Mouse (Mus musculus): Measurements from ENCODE around the gene Fam3c. TPM values are rescaled to one million over a fixed set of nuclear protein-coding genes. Genes with fewer than 3 reads are reported as not detected.

Gene Fam3c
- polyA plus RNA-seq, 1 experiment from 2014 or later = 104 TPM

- WGBS = 94% methylated on average over 5 of the region's 5 CpGs
- H3K4me2 ChIP-seq (ENCODE audit: low read length) = no peak overlapping the region
- ATAC-seq = no peak
- H3K9ac ChIP-seq (ENCODE audit: low read depth, low read length) = no peak overlapping the region
- H3K36me3 ChIP-seq (ENCODE audit: control insufficient read depth, insufficient read depth, low read length) = no peaks in the 10 kb centered on the region
- no peak overlapping the region for H3K27ac ChIP-seq (ENCODE audit: low read depth, low read length)
- H3K9me3 ChIP-seq (ENCODE audit: control insufficient read depth, low read length) = no peaks in the 10 kb centered on the region
- no peaks in the 10 kb centered on the region for H3K4me1 ChIP-seq (ENCODE audit: control insufficient read depth, insufficient read depth, low read depth, low read length)
- no peak overlapping the region for H3K4me3 ChIP-seq (ENCODE audit: low read length)
- no peaks in the 10 kb centered on the region for H3K27me3 ChIP-seq (replicated peaks; ENCODE audit: control insufficient read depth, insufficient read depth, low read length)
Measured at GRCm38 (mm10) chr6:22385254-22385870, 29.3 kb upstream of the Fam3c start.

DNA sequence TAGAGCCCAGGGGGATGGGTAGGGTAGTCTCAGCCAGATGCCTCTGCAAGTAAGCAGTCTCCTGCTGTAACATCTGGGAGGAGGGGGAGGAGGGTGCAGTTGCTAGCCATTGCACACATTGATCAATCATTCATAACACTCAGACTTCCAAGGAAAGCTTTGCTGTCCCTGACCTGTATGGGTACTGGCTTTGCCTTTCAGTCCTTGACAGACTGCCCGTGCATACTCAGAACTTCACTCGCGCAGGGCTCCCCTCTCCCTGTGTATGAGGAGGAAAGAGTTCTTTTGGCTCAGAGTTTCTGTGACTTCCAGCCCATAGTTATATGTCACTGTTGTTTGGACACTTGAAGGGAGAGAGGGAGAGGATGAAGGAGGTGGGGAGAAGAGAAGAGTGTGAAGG lies 24.2 kb upstream of the Fam3c start:
- no peaks in the 10 kb centered on the region for H3K36me3 ChIP-seq (ENCODE audit: control insufficient read depth, insufficient read depth, low read length)
- WGBS = 94% methylated on average over 3 of the region's 3 CpGs
- no peaks in the 10 kb centered on the region for H3K4me1 ChIP-seq (ENCODE audit: control insufficient read depth, insufficient read depth, low read depth, low read length)
- no peak overlapping the region for H3K4me3 ChIP-seq (ENCODE audit: low read length)
- no peak overlapping the region for H3K9ac ChIP-seq (ENCODE audit: low read depth, low read length)
- H3K27me3 ChIP-seq (replicated peaks; ENCODE audit: control insufficient read depth, insufficient read depth, low read length) = no peaks in the 10 kb centered on the region
- no peak overlapping the region for H3K27ac ChIP-seq (ENCODE audit: low read depth, low read length)
- no peaks in the 10 kb centered on the region for H3K9me3 ChIP-seq (ENCODE audit: control insufficient read depth, low read length)
- no peak overlapping the region for H3K4me2 ChIP-seq (ENCODE audit: low read length)
- ATAC-seq = no peak

DNA sequence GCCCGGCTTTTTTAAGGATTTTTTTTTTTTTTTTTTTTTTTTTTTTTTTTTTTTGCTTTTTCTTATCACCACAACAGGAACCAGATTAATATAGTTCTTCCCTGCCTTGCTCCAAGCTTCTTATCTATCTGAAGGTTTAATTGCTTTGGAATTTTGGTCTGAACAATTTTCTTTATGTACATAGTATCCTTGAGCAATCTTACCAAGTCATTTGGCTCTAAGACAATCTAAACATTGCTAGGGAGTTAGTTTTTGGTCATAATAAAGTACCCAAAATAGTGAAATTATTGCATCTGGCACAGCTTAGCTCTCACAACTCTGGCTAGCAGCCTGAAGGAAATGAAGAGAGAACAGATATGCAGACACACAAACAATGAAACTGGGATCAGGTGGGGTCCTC lies 23.8 kb upstream of the Fam3c start:
- H3K9ac ChIP-seq (ENCODE audit: low read depth, low read length) = no peak overlapping the region
- WGBS = 100% methylated on average over 1 of the region's 1 CpGs
- H3K4me2 ChIP-seq (ENCODE audit: low read length) = no peak overlapping the region
- ATAC-seq = no peak
- no peak overlapping the region for H3K4me3 ChIP-seq (ENCODE audit: low read length)
- no peak overlapping the region for H3K27ac ChIP-seq (ENCODE audit: low read depth, low read length)
- H3K27me3 ChIP-seq (replicated peaks; ENCODE audit: control insufficient read depth, insufficient read depth, low read length) = no peaks in the 10 kb centered on the region
- no peaks in the 10 kb centered on the region for H3K4me1 ChIP-seq (ENCODE audit: control insufficient read depth, insufficient read depth, low read depth, low read length)
- H3K9me3 ChIP-seq (ENCODE audit: control insufficient read depth, low read length) = no peaks in the 10 kb centered on the region
- no peaks in the 10 kb centered on the region for H3K36me3 ChIP-seq (ENCODE audit: control insufficient read depth, insufficient read depth, low read length)

DNA sequence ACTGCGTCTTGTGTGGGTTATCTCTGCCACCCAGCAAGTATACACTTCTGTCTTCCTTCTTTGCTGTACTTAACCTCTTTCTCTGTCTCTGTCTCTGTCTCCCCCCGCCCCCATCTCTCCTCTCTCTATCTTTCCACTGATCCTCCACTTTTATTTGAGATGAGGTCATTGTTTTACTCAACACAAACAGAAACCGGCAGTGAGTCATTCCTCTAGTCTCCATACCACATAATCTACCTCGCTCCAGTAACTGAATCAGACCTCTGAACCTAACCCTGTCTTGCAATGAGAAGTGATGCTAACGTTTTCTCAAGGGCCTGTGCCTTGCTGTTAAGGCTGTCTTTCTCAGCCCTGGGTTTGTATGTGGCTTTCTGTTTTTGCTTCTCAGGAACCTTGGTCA lies 22.4 kb upstream of the Fam3c start:
- ATAC-seq = no peak
- Histone ChIP-seq H3K4me1 (ENCODE audit: control insufficient read depth, insufficient read depth, low read depth, low read length) (no peaks in the 10 kb centered on the region), H3K4me2 (ENCODE audit: low read length) (no peak overlapping the region), H3K9ac (ENCODE audit: low read depth, low read length) (no peak overlapping the region), H3K4me3 (ENCODE audit: low read length) (no peak overlapping the region), H3K27ac (ENCODE audit: low read depth, low read length) (no peak overlapping the region), H3K9me3 (ENCODE audit: control insufficient read depth, low read length) (no peaks in the 10 kb centered on the region), H3K27me3 (replicated peaks; ENCODE audit: control insufficient read depth, insufficient read depth, low read length) (no peaks in the 10 kb centered on the region), H3K36me3 (ENCODE audit: control insufficient read depth, insufficient read depth, low read length) (no peaks in the 10 kb centered on the region)
- 89% methylated on average over 5 of the region's 5 CpGs for WGBS

- H3K4me1 ChIP-seq (ENCODE audit: control insufficient read depth, insufficient read depth, low read depth, low read length) = no peaks in the 10 kb centered on the region
- WGBS = 85% methylated on average over 3 of the region's 3 CpGs
Measured at GRCm38 (mm10) chr6:22374791-22375190, 18.7 kb upstream of the Fam3c start.

DNA sequence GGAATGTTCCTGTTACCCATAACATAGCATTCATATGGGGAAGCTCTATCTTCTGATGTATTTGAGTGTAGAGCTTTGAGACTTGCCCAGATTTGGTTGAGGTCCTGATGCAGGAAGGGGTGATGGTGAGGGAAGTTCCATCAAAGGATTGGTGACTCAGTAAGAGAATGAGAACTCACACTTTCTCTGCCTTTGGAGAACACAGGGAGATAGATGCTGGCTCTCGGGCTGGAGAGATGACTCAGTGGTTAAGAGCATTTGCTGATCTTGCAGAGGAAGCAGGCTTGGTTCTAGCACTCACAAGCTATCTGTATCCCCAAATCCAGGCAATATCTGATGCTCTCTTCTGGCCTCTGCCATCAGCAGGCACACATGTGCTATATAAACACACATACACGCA lies 17.4 kb upstream of the Fam3c start:
- H3K4me2 ChIP-seq (ENCODE audit: low read length) = no peak overlapping the region
- H3K4me1 ChIP-seq (ENCODE audit: control insufficient read depth, insufficient read depth, low read depth, low read length) = no peaks in the 10 kb centered on the region
- H3K9me3 ChIP-seq (ENCODE audit: control insufficient read depth, low read length) = no peaks in the 10 kb centered on the region
- no peaks in the 10 kb centered on the region for H3K36me3 ChIP-seq (ENCODE audit: control insufficient read depth, insufficient read depth, low read length)
- WGBS = 89% methylated on average over 2 of the region's 2 CpGs
- no peak overlapping the region for H3K27ac ChIP-seq (ENCODE audit: low read depth, low read length)
- H3K9ac ChIP-seq (ENCODE audit: low read depth, low read length) = no peak overlapping the region
- no peak for ATAC-seq
- H3K27me3 ChIP-seq (replicated peaks; ENCODE audit: control insufficient read depth, insufficient read depth, low read length) = no peaks in the 10 kb centered on the region
- H3K4me3 ChIP-seq (ENCODE audit: low read length) = no peak overlapping the region

More at GRCm38 (mm10) chr6:22374791-22375190, 18.7 kb upstream of the Fam3c start:
- Histone ChIP-seq H3K27ac (ENCODE audit: low read depth, low read length) (no peak overlapping the region), H3K9ac (ENCODE audit: low read depth, low read length) (no peak overlapping the region), H3K4me2 (ENCODE audit: low read length) (no peak overlapping the region), H3K4me3 (ENCODE audit: low read length) (no peak overlapping the region), H3K36me3 (ENCODE audit: control insufficient read depth, insufficient read depth, low read length) (no peaks in the 10 kb centered on the region), H3K9me3 (ENCODE audit: control insufficient read depth, low read length) (no peaks in the 10 kb centered on the region), H3K27me3 (replicated peaks; ENCODE audit: control insufficient read depth, insufficient read depth, low read length) (no peaks in the 10 kb centered on the region)
- ATAC-seq = no peak

DNA sequence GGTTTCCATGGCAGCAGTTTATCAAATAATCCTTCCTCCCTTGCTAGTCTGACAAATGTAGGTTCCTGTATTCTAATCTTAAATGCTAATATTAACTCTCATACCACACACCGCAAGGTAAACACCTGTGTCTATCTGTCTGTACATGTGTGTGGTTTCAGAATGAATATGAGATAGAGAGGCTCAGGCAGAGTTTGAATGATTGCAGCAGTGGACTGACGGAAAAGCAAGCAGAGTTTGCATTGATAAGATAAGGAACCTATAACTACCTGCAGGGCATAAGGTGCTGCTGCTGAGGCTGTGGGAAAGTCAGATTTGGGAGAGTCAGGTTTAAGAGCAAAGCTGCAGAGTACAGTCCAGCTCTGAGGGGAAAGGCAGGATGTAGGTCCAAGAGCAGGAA lies 10.9 kb upstream of the Fam3c start:
- no peak overlapping the region for H3K4me3 ChIP-seq (ENCODE audit: low read length)
- no peak overlapping the region for H3K27ac ChIP-seq (ENCODE audit: low read depth, low read length)
- no peaks in the 10 kb centered on the region for H3K27me3 ChIP-seq (replicated peaks; ENCODE audit: control insufficient read depth, insufficient read depth, low read length)
- H3K9me3 ChIP-seq (ENCODE audit: control insufficient read depth, low read length) = no peaks in the 10 kb centered on the region
- H3K9ac ChIP-seq (ENCODE audit: low read depth, low read length) = no peak overlapping the region
- no peaks in the 10 kb centered on the region for H3K36me3 ChIP-seq (ENCODE audit: control insufficient read depth, insufficient read depth, low read length)
- no peaks in the 10 kb centered on the region for H3K4me1 ChIP-seq (ENCODE audit: control insufficient read depth, insufficient read depth, low read depth, low read length)
- 84% methylated on average over 2 of the region's 2 CpGs for WGBS
- H3K4me2 ChIP-seq (ENCODE audit: low read length) = no peak overlapping the region
- no peak for ATAC-seq

GRCm38 (mm10) chr6:22363590-22363989 lies 7.5 kb upstream of the Fam3c start:
- no peak overlapping the region for H3K9ac ChIP-seq (ENCODE audit: low read depth, low read length)
- no peaks in the 10 kb centered on the region for H3K9me3 ChIP-seq (ENCODE audit: control insufficient read depth, low read length)
- no peak for ATAC-seq
- no peak overlapping the region for H3K4me2 ChIP-seq (ENCODE audit: low read length)
- no peak overlapping the region for H3K27ac ChIP-seq (ENCODE audit: low read depth, low read length)
- H3K4me1 ChIP-seq (ENCODE audit: control insufficient read depth, insufficient read depth, low read depth, low read length) = no peaks in the 10 kb centered on the region
- 86% methylated on average over 3 of the region's 3 CpGs for WGBS
- no peak overlapping the region for H3K4me3 ChIP-seq (ENCODE audit: low read length)
- no peaks in the 10 kb centered on the region for H3K36me3 ChIP-seq (ENCODE audit: control insufficient read depth, insufficient read depth, low read length)
- no peaks in the 10 kb centered on the region for H3K27me3 ChIP-seq (replicated peaks; ENCODE audit: control insufficient read depth, insufficient read depth, low read length)

DNA sequence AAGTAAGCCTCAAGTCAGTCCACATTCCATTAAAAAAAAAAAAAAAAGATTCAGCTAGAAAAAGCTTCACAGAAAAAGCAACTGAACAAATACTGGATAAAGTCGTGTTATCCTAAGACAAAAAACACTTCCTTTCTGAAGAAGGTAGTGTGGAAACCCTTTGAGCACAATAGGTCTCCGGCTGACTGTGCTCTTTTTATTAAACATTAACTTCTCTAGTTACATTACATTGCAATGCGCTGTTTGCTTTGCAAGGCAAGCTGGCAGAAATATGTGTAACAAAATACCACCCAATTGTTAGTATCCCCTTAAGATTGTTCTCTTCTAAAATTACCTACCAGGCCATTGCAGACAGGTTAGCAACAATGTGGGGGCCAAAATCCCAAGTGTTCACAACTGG lies 5.9 kb upstream of the Fam3c start:
- H3K9ac ChIP-seq (ENCODE audit: low read depth, low read length) = no peak overlapping the region

DNA sequence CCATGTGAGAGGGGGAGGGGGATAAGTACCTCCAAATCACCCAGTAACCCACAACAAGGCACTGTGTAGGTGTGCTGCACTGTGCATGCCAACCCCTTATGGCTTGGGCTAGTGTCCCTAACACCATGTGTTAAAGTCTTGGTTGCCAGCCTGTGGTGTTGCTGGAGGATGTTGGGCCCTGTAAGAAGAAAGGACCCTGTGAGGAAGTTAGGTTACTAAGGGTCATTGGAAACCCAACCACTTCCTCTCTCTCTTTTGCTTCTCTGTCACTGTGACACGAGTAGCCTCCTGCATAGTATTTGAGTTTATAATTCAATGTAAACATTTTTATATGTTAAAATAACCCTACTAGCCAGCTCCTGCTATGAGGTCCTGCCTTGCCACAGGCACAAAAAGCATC lies 3.0 kb upstream of the Fam3c start:
- no peaks in the 10 kb centered on the region for H3K9me3 ChIP-seq (ENCODE audit: control insufficient read depth, low read length)
- no peaks in the 10 kb centered on the region for H3K36me3 ChIP-seq (ENCODE audit: control insufficient read depth, insufficient read depth, low read length)
- WGBS = 82% methylated on average over 1 of the region's 1 CpGs
- ATAC-seq = no peak
- H3K27me3 ChIP-seq (replicated peaks; ENCODE audit: control insufficient read depth, insufficient read depth, low read length) = no peaks in the 10 kb centered on the region
- H3K4me2 ChIP-seq (ENCODE audit: low read length) = no peak overlapping the region
- H3K4me3 ChIP-seq (ENCODE audit: low read length) = no peak overlapping the region
- no peak overlapping the region for H3K9ac ChIP-seq (ENCODE audit: low read depth, low read length)
- no peak overlapping the region for H3K27ac ChIP-seq (ENCODE audit: low read depth, low read length)
- peaks cover 10% of the 10 kb centered on the region for H3K4me1 ChIP-seq (ENCODE audit: control insufficient read depth, insufficient read depth, low read depth, low read length)

More for the DNA sequence above, 5.9 kb upstream of the Fam3c start:
- Histone ChIP-seq H3K27ac (ENCODE audit: low read depth, low read length) (no peak overlapping the region), H3K4me2 (ENCODE audit: low read length) (no peak overlapping the region), H3K27me3 (replicated peaks; ENCODE audit: control insufficient read depth, insufficient read depth, low read length) (no peaks in the 10 kb centered on the region), H3K4me3 (ENCODE audit: low read length) (no peak overlapping the region), H3K36me3 (ENCODE audit: control insufficient read depth, insufficient read depth, low read length) (no peaks in the 10 kb centered on the region), H3K4me1 (ENCODE audit: control insufficient read depth, insufficient read depth, low read depth, low read length) (no peaks in the 10 kb centered on the region), H3K9me3 (ENCODE audit: control insufficient read depth, low read length) (no peaks in the 10 kb centered on the region)
- WGBS = 58% methylated on average over 3 of the region's 3 CpGs
- ATAC-seq = no peak
